Mouse (Mus musculus) frontal cortex, adult (tissue): ENCODE results near the gene Fgfr2.
"Not testable (repeated sequence)": the region's sequence is repeated elsewhere in the genome, so short reads cannot be mapped to it uniquely, and the experiment has no call there.

Experiments used
- ATAC-seq: cut with Nextera tagmentation; 2 replicates; pipeline ENCODE4 v1.9.2; 2017; ENCODE audit warnings: mild to moderate bottlenecking, moderate library complexity, mixed read lengths; ENCODE audit not compliant: low TSS enrichment

Gene Fgfr2

DNA sequence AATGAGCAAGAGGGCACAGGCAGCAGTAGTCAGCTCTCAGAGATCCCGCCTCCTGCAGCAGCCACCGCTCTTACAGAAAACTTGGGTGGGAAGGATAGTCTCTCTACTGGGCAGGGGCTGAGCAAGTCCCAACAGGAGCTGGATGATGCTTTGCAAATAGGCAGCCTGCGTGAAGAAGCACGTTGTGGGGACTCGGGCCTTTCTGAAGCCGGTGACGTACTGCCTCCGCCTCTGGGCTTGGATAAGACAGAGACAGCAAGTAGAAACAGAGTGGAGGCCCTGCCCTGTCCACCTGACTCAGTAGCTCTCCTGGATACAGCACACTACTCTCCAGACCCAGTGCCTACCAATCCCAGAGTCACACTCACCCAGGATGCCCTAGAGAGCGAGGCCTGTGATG lies 2498.9 kb downstream of the Fgfr2 start:
- ATAC-seq, result no peak

DNA sequence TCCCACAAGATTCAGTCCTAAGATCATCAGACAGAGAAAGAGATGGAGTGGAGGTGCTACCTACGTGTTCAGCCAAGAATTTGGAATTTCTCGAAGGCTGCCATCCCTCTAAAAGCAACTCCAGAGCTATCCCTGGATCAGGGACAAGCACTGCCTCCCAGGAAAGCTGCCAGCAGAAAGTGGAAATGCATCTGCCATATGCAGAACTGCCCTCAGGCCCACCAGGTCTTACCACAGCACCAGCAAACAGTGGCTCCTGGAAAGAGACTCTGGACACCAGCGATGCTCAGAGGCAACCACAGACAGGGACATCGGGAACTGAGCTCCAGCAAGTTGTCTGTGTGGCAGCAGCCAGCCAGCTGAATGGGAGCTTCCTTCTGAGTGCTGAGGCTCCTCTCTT lies 2500.8 kb downstream of the Fgfr2 start:
- peak; percentile 24; the same call in 1 of the 2 replicates for ATAC-seq

DNA sequence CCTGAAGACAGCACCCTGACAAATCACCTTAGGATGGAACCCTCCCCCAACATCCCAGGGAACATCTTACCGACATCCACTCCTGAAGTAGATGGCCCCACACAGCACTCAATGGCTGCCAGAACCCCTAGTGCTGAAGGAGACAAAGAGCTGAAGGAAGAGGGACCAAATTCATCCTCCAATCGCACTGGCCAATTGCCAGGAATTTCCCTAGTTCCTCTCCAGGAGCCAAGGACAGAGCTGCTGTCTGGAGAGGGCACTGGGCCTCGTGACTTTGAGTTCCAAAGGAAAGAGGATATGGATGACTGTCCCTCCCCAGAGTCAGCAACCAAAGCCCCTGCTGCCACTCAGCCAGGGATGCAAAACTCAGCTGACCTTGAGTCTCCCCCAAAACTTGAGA lies 2501.2 kb downstream of the Fgfr2 start:
- no peak for ATAC-seq

DNA sequence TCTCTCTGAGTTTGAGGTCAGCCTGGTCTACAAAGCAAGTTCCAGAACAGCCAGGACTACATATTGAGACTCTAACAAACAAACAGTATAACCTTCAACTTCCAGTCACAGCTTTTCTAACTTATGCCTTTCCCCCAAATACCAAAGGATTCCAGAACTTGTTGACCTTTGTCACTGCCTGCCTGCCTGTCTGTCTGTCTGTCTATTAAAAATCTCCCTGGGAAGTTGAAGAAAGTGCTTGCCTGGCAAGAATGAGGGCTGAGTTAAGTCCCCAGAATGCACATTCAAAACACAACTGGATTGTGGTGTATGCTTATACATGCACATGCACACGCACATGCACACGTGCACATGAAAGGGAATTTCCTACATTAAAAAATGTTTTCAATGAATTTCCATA lies 2502.1 kb downstream of the Fgfr2 start:
- ATAC-seq, result no peak

GRCm38 (mm10) chr7:130617591-130617990 lies 2505.6 kb downstream of the Fgfr2 start:
- ATAC-seq, result no peak

DNA sequence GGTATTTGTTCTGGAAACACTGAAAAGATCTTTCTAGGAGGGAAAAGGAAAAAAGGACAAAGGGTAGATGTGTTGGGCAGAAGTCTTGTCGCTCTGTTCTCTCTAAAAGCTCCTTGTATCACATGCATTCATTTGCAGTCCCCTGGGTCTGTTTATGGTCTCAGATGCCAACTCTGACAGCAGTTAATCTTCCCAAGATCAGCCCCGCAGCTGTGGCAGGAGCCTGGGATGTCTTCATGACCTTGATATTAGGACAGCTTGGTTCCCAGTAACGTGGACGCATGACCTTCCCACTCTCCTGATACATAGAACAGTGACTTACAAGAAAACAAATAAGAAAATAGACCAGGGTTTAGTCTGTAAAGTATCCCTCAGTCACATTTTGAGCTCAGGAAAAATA lies 2509.2 kb downstream of the Fgfr2 start:
- no peak for ATAC-seq

- ATAC-seq, result no peak
Observed at GRCm38 (mm10) chr7:130606958-130607357, 2516.2 kb downstream of the Fgfr2 start.

DNA sequence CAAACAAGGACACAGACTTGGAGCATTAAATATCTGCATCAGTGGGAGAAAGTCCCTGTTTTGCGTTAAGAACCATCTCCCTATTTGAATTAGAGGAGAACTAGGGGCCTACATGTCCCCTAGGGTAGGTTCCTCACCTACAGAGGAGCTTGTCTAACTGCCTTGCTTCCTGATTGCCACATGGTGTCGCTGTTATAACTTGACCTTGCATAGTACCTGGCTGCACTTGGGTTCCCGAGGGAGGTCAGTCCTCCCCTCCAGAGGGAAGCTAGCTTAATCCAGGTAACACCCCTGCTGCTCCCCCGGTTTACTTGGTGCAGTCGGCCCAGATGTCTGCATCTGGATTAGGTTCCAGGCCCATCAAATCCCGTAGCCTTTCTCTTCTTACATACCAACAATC lies 2518.0 kb downstream of the Fgfr2 start:
- ATAC-seq, result no peak

GRCm38 (mm10) chr7:130604390-130604789 lies 2518.8 kb downstream of the Fgfr2 start:
- peak; percentile 62; the same call in 1 of the 2 replicates for ATAC-seq

GRCm38 (mm10) chr7:130603556-130603955 lies 2519.6 kb downstream of the Fgfr2 start:
- ATAC-seq, result peak; percentile 98

DNA sequence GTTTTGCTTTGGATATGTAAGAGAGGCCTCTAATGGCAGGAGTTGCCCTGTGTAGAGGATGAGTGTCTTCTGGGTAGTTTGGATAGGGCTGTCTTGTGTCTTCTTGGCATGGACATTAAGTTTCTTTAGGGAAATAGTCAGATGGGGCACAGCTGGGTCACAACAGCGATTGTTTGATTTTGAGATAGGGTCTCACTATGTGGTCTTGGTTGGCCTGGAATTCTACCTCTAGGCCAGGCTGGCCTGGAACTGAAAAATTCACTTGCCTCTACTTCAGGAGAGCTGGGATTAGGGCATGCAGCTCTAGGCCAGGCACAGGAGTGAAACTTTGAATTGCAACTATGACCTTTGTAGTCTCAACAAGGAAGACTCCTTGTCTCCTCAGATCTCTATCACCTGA lies 2520.3 kb downstream of the Fgfr2 start:
- ATAC-seq, result no peak

DNA sequence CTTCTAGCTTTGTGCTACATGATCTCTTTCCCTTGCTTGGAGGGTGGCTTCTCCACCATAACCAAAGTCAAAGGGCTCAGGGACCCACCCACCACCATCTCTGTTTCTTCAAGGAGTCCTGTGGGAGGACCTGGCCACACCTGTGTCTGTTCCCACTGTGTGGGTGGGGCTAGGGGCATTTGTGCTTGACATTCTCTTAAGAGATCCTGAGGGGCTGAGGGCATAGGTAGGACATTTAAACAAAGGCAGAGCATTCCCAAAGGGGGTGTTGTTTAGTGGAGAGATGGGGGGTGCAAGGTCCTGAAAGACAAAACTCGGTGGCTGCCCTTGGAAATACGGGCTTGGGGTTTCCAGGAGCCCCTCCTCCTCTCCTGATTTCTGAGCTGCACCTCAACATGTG lies 2522.6 kb downstream of the Fgfr2 start:
- ATAC-seq, result no peak

DNA sequence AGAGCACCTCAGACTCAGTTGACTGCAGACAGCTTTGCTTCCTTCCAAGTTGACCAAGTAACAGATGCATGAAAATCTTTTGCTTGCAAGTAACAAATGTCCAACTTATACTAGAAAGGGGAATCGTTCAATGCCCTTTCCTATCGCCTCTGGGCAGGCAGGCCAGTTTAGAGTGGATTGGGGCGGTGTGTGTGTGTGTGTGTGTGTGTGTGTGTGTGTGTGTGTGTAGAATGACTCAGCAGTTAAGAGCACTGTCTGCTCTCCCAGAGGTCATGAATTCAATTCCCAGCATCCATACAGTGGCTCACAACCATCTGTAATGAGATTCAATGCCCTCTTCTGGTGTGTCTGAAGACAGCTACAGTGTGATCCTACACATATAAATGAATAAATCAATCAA lies 2523.1 kb downstream of the Fgfr2 start:
- ATAC-seq, result no peak

DNA sequence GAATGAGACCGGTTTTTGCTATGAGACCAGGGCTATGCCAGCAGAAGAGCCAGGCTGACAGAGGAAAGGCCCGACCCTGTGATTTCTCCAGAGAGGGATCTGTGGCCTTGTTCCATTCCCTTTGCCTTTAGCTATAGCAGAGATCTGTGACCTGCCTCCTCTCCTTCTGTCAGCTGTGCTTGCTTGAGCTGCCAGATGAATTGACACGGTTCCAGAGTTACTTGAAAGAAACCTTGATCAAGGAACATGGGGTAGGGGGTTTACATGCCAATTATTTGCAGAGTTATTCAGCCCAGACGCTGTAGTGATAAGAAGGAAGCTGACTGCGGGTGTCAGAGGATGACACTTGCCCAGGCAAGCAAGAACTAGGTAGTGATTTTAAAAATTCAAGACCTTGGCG lies 2525.6 kb downstream of the Fgfr2 start:
- ATAC-seq, result no peak

DNA sequence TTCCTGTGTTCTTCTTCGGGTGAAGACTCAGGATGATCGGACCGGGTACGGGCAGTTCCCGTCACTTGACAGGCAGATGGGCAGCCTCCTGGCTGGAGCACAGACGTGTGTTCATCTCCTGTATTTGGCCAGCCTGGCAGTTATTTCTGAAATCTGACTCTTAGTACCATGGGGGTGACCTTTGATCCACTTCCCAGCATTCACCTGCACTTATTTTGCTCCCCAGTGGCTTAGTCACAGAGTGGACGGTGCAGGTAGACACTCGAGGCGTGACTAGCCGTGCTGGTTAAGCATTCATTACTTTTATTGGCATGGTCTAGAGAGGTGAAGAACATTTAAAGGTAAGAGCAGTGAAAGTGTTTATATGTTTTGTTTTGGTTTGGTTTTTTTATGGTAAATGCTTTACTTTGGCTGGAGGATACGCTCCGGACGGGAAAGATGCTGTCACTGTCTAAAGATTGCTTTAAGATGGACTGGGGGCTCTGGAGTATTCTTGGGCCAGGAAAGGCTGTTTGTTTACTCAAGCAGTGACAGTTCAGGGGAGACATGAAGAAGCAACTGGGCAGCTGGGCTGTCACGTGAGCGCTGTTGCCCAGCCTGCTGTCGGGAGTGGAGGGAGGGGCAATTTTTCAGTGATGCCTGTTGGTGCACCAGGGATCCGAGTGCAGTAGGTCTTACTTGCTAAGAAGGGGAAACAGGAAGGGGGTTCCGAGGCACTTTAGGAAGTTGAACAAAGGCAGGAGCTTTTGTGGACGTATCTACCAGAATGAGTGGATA lies 2526.9 kb downstream of the Fgfr2 start:
- not testable (repeated sequence) for ATAC-seq

DNA sequence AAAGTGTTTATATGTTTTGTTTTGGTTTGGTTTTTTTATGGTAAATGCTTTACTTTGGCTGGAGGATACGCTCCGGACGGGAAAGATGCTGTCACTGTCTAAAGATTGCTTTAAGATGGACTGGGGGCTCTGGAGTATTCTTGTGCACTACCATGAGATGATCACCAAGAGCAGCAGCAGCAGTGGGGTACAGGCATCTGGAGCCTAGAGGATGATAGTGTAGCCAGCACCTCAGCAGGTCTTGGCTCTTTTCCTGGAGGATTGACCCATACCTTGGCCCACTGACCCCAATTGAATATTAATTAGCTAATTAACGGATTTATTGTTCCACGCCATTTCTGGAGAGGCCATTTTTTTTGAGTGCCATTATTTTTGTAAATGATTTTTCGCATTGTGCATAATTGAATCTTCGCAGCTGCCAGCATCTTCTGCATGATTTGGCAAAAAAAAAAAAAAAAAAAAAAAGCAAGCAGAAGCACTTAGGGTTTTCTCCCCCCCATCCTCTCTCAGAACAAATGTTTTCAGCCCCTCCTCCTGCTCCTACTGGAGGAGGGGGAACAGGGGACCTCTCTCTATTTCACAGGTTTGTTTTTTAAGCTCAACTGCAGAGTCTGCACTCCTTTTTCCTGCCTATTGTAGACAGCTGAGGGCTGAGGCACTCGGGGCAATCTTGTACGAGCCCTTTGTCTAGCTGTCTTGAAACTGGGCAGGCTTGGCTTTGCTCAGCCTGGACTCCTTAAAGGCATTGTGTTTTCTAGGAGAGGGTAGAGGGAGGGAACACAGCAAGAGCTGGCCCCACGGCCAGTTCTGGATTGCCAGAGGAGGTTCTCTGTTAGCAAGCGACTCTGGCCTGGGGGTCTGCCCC lies 2529.5 kb downstream of the Fgfr2 start:
- not testable (repeated sequence) for ATAC-seq

- not testable (repeated sequence) for ATAC-seq
Observed at GRCm38 (mm10) chr7:130592975-130593374, 2530.2 kb downstream of the Fgfr2 start.

GRCm38 (mm10) chr7:130590845-130591437 lies 2532.2 kb downstream of the Fgfr2 start:
- no peak for ATAC-seq

DNA sequence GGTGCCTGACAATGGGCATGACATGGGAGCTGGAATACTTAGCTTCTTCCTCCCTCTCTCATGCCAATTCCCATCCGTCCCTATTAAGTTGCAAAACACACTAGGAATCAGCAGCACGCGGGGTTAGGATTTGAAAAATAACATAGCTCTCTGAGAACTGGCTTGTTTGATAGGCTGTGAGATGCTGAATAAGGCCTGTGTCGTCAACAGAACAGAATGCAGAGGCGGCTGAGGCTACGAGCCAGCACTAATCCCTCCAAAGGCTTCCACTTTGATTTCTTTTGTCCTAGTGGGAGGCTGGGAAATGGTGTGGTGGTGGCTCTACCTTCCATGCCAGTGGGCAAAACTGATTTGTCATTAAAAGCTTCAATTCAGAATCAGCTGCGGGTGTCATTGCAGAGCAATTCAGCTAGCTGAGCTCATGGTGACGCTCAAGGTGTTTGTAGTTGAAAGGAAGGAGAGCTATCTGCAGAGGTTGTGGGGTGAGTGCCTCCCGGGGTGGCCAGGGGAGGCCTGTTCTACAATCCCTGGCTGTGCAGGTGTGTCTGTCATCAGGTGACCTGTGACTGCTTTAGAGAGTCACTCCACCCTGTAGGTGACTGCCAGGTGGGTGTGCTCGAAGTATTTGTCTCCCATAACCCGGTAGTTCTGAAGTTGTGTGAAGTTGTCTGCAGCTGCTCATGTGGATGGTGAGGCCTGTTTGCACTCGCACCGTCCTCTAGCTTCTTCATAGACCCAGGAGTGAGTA lies 2532.9 kb downstream of the Fgfr2 start:
- 0 out of 2 replicates have a peak, but pooled peaks have one; percentile 41 for ATAC-seq

DNA sequence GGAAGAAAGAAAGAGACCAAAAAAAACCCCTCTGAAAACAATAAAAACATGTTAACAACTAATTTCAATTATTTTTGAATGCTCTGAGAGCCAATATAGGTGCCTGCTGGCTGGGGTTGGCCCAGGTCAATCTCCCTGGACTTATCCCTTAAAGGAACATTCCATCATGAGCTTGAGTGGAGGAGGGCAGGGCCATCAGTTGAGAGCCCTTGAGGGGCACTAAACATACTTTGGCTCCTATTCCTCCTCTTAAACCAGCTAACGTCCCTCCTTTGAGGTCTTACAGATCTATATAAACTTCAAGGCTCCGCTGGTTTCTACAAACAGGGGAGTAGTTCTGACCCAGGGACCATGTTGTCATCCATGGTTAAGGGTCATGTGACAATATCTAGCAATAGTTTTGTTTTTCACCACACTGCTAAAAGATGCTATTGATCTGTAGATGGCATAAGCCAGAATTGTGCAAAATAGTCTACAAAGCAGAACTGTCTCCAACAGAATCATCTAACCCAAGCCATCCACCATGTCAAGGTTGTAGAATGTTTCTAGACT lies 2536.6 kb downstream of the Fgfr2 start:
- ATAC-seq, result no peak

- ATAC-seq, result no peak
Observed at GRCm38 (mm10) chr7:130578607-130579006, 2544.5 kb downstream of the Fgfr2 start.
